Mouse (Mus musculus): ENCODE data around the gene Dgkb.

DNA sequence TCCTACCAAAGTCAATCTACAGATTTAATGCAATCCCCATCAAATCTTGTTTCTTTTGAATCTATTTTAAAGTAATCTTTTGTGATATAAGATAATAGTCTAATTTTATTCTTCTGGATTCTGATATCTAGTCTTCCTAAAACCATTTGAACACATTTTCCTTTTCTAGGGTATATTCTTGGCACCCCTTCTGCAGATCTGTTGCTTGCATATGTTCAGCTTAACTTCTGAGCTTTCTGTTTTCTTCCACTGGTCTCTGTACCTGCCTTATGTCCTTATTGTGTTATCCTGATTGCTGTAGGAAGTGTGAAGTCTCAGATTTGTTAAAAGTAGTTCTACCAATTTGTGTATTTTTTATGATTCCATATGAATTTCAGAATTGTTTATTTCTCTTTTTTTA is 451.3 kb downstream of the Dgkb start:
- TF ChIP-seq POLR2A (IDR thresholded peaks at IDR 0.05; ENCODE audit: low read depth, low read length): no peak
- no peak for TF ChIP-seq CTCF (IDR thresholded peaks at IDR 0.05; ENCODE audit: extremely low read depth, insufficient read length, insufficient replicate concordance, low read depth, low read length)

Measured in small intestine, adult 2 months (tissue).